Mouse (Mus musculus) hindbrain, embryonic 15.5 days (tissue): ENCODE measurements around the gene Ebf4. TPM values are rescaled to one million over a fixed set of nuclear protein-coding genes. Genes with fewer than 3 reads are reported as not detected.
"Not testable (repeated sequence)": the region's sequence is repeated elsewhere in the genome, so short reads cannot be mapped to it uniquely, and the experiment has no call there.

Source experiments
- ATAC-seq: fragments of 200-750 bp; cut with Nextera tagmentation; 2 replicates; pipeline ENCODE4 v1.8.0; 2017; ENCODE audit warnings: low read depth, moderate number of reproducible peaks, moderate TSS enrichment; ENCODE audit not compliant: low FRiP score
- H3K27ac ChIP-seq: fragments of 300-500 bp; sonication (generic); replicated peaks from 2 replicates; pipeline ENCODE4 v1.5.1; 2015; ENCODE audit warnings: mild to moderate bottlenecking, inconsistent platforms
- H3K27me3 ChIP-seq: fragments of 300-500 bp; sonication (generic); 2 replicates; pipeline ENCODE4 v1.6.1; 2015; ENCODE audit warnings: control low read depth, inconsistent platforms
- H3K36me3 ChIP-seq: fragments of 300-500 bp; sonication (generic); 2 replicates; pipeline ENCODE4 v1.6.1; 2015; ENCODE audit warnings: control low read depth, inconsistent platforms
- H3K4me1 ChIP-seq: fragments of 300-500 bp; sonication (generic); replicated peaks from 2 replicates; pipeline ENCODE4 v1.6.1; 2015; ENCODE audit warnings: control low read depth, inconsistent platforms
- H3K4me2 ChIP-seq: fragments of 300-500 bp; sonication (generic); 2 replicates; pipeline ENCODE4 v1.6.1; 2015; ENCODE audit warnings: moderate library complexity, mild to moderate bottlenecking, inconsistent platforms
- H3K4me3 ChIP-seq: fragments of 300-500 bp; sonication (generic); 2 replicates; pipeline ENCODE4 v1.5.1; 2015; ENCODE audit warnings: mild to moderate bottlenecking, inconsistent platforms
- H3K9ac ChIP-seq: fragments of 300-500 bp; sonication (generic); 2 replicates; pipeline ENCODE4 v1.6.1; 2015; ENCODE audit warnings: inconsistent platforms
- H3K9me3 ChIP-seq: fragments of 300-500 bp; sonication (generic); 2 replicates; pipeline ENCODE4 v1.6.1; 2016; ENCODE audit warnings: control low read depth, inconsistent platforms
- WGBS: fragments of 180-500 bp; shearing (Covaris S2); methylation state at CpG from one replicate; pipeline ENCODE4 v1.1.7; 2015; 5-methylcytosine and 5-hydroxymethylcytosine counted together
- polyA plus RNA-seq: library from polyadenylated mRNA; unstranded; fragments of >200 nt; fragmentation: Nextera tagmentation; extraction: Ambion mirVana; gene quantifications from 2 replicates; pipeline ENCODE4 v1.2.1, GENCODE M21; 2015

The Ebf4 gene
- polyA plus RNA-seq, 1 experiment from 2014 or later, result 7.5 TPM

- Histone ChIP-seq H3K36me3 (no peaks in the 10 kb centered on the region), H3K4me2 (no peak overlapping the region), H3K27me3 (peaks cover 48% of the 10 kb centered on the region), H3K9ac (no peak overlapping the region), H3K4me3 (no peak overlapping the region), H3K27ac (no peak overlapping the region), H3K4me1 (peaks cover 8% of the 10 kb centered on the region), H3K9me3 (no peaks in the 10 kb centered on the region)
- ATAC-seq, result 0 out of 2 replicates have a peak, but pooled peaks have one; percentile 30
- 16% methylated on average over 5 of the region's 5 CpGs for WGBS
Measured at GRCm38 (mm10) chr2:130358852-130359251, 63.9 kb downstream of the Ebf4 start.

- no peaks in the 10 kb centered on the region for H3K36me3 ChIP-seq
Measured at GRCm38 (mm10) chr2:130362511-130363026, 67.6 kb downstream of the Ebf4 start.

GRCm38 (mm10) chr2:130365211-130366094 lies 70.5 kb downstream of the Ebf4 start:
- WGBS, result 11% methylated on average over 30 of the region's 30 CpGs
- Histone ChIP-seq H3K4me1 (peaks cover 8% of the 10 kb centered on the region), H3K27ac (no peak overlapping the region), H3K9ac (peak overlapping the region; percentile 31), H3K4me2 (peak overlapping the region; percentile 57), H3K27me3 (peaks cover 36% of the 10 kb centered on the region), H3K36me3 (no peaks in the 10 kb centered on the region), H3K4me3 (peak overlapping the region; percentile 30), H3K9me3 (no peaks in the 10 kb centered on the region)
- peak; percentile 61; the same call in 1 of the 2 replicates for ATAC-seq

More at GRCm38 (mm10) chr2:130362511-130363026, 67.6 kb downstream of the Ebf4 start:
- H3K4me3 ChIP-seq, result no peak overlapping the region
- H3K9me3 ChIP-seq, result no peaks in the 10 kb centered on the region
- H3K27me3 ChIP-seq, result peaks cover 50% of the 10 kb centered on the region
- WGBS, result 5% methylated on average over 14 of the region's 14 CpGs
- no peak overlapping the region for H3K27ac ChIP-seq
- H3K9ac ChIP-seq, result no peak overlapping the region
- H3K4me1 ChIP-seq, result peaks cover 8% of the 10 kb centered on the region
- H3K4me2 ChIP-seq, result no peak overlapping the region
- ATAC-seq, result peak; percentile 43; the same call in 1 of the 2 replicates

- no peak overlapping the region for H3K9ac ChIP-seq
- no peaks in the 10 kb centered on the region for H3K9me3 ChIP-seq
- no peaks in the 10 kb centered on the region for H3K36me3 ChIP-seq
- no peak for ATAC-seq
- no peak overlapping the region for H3K4me3 ChIP-seq
- peaks cover 17% of the 10 kb centered on the region for H3K27me3 ChIP-seq
- WGBS, result 65% methylated on average over 4 of the region's 4 CpGs
- no peak overlapping the region for H3K4me2 ChIP-seq
- peaks cover 3% of the 10 kb centered on the region for H3K4me1 ChIP-seq
- H3K27ac ChIP-seq, result no peak overlapping the region
Measured at GRCm38 (mm10) chr2:130367386-130367785, 72.4 kb downstream of the Ebf4 start.

GRCm38 (mm10) chr2:130373026-130373425 lies 78.1 kb downstream of the Ebf4 start:
- 44% methylated on average over 1 of the region's 1 CpGs for WGBS
- H3K36me3 ChIP-seq, H3K27me3 ChIP-seq, H3K4me3 ChIP-seq, ATAC-seq, H3K9ac ChIP-seq, H3K4me2 ChIP-seq, H3K4me1 ChIP-seq, H3K9me3 ChIP-seq, H3K27ac ChIP-seq: not testable (repeated sequence)

- Histone ChIP-seq H3K4me2 (no peak overlapping the region), H3K27me3 (no peaks in the 10 kb centered on the region), H3K36me3 (no peaks in the 10 kb centered on the region), H3K4me1 (no peaks in the 10 kb centered on the region), H3K4me3 (no peak overlapping the region), H3K27ac (no peak overlapping the region), H3K9me3 (no peaks in the 10 kb centered on the region), H3K9ac (no peak overlapping the region)
- ATAC-seq, result no peak
- 81% methylated on average over 4 of the region's 4 CpGs for WGBS
Measured at GRCm38 (mm10) chr2:130374951-130375350, 80.0 kb downstream of the Ebf4 start.

GRCm38 (mm10) chr2:130383205-130383604 lies 88.2 kb downstream of the Ebf4 start:
- H3K27ac ChIP-seq, result no peak overlapping the region
- no peaks in the 10 kb centered on the region for H3K4me1 ChIP-seq
- ATAC-seq, result no peak
- no peaks in the 10 kb centered on the region for H3K36me3 ChIP-seq
- no peak overlapping the region for H3K4me2 ChIP-seq
- H3K27me3 ChIP-seq, result no peaks in the 10 kb centered on the region; the same call in 1 of the 2 replicates
- no peaks in the 10 kb centered on the region for H3K9me3 ChIP-seq
- H3K9ac ChIP-seq, result no peak overlapping the region
- H3K4me3 ChIP-seq, result no peak overlapping the region
- 47% methylated on average over 3 of the region's 3 CpGs for WGBS

GRCm38 (mm10) chr2:130383895-130384294 lies 88.9 kb downstream of the Ebf4 start:
- Histone ChIP-seq H3K4me2 (no peak overlapping the region), H3K27me3 (no peaks in the 10 kb centered on the region; the same call in 1 of the 2 replicates), H3K27ac (no peak overlapping the region), H3K9ac (no peak overlapping the region), H3K36me3 (no peaks in the 10 kb centered on the region), H3K4me1 (no peaks in the 10 kb centered on the region), H3K4me3 (no peak overlapping the region), H3K9me3 (no peaks in the 10 kb centered on the region)
- no peak for ATAC-seq
- 66% methylated on average over 6 of the region's 6 CpGs for WGBS

GRCm38 (mm10) chr2:130386212-130386611 lies 91.2 kb downstream of the Ebf4 start:
- Histone ChIP-seq H3K4me3 (no peak overlapping the region), H3K27me3 (no peaks in the 10 kb centered on the region; the same call in 1 of the 2 replicates), H3K9me3 (no peaks in the 10 kb centered on the region), H3K36me3 (no peaks in the 10 kb centered on the region), H3K9ac (no peak overlapping the region), H3K4me2 (no peak overlapping the region), H3K27ac (no peak overlapping the region), H3K4me1 (no peaks in the 10 kb centered on the region)
- WGBS, result 85% methylated on average over 1 of the region's 1 CpGs
- ATAC-seq, result no peak

- H3K4me2 ChIP-seq, result no peak overlapping the region
- no peak overlapping the region for H3K4me3 ChIP-seq
- no peak overlapping the region for H3K27ac ChIP-seq
- no peaks in the 10 kb centered on the region for H3K9me3 ChIP-seq
- no peaks in the 10 kb centered on the region for H3K27me3 ChIP-seq
- no peaks in the 10 kb centered on the region; the same call in 1 of the 2 replicates for H3K36me3 ChIP-seq
- ATAC-seq, result no peak
- H3K9ac ChIP-seq, result no peak overlapping the region
- no peaks in the 10 kb centered on the region for H3K4me1 ChIP-seq
- 72% methylated on average over 2 of the region's 2 CpGs for WGBS
Measured at GRCm38 (mm10) chr2:130388796-130389195, 93.8 kb downstream of the Ebf4 start.

GRCm38 (mm10) chr2:130390993-130391625 lies 96.1 kb downstream of the Ebf4 start:
- Histone ChIP-seq H3K9me3 (no peaks in the 10 kb centered on the region), H3K27me3 (no peaks in the 10 kb centered on the region), H3K27ac (no peak overlapping the region), H3K4me2 (no peak overlapping the region), H3K36me3 (no peaks in the 10 kb centered on the region; the same call in 1 of the 2 replicates), H3K9ac (no peak overlapping the region), H3K4me1 (no peaks in the 10 kb centered on the region), H3K4me3 (no peak overlapping the region)
- ATAC-seq, result no peak
- WGBS, result 92% methylated on average over 11 of the region's 11 CpGs

GRCm38 (mm10) chr2:130392836-130393235 lies 97.9 kb downstream of the Ebf4 start:
- no peak for ATAC-seq
- H3K9ac ChIP-seq, result no peak overlapping the region
- no peak overlapping the region for H3K4me2 ChIP-seq
- no peak overlapping the region for H3K4me3 ChIP-seq
- peaks cover 12% of the 10 kb centered on the region for H3K4me1 ChIP-seq
- H3K36me3 ChIP-seq, result no peaks in the 10 kb centered on the region; the same call in 1 of the 2 replicates
- no peaks in the 10 kb centered on the region for H3K9me3 ChIP-seq
- no peak overlapping the region for H3K27ac ChIP-seq
- H3K27me3 ChIP-seq, result no peaks in the 10 kb centered on the region
- 88% methylated on average over 3 of the region's 3 CpGs for WGBS
